Mouse (Mus musculus) heart, embryonic 11.5 days (tissue): ENCODE measurements at regions not wholly inside any gene's neighbourhood (a gene's known extent, or its start where the extent isn't known, plus 50 kb on each side); places are given as distances from the start of the nearest gene placed in this dataset.
"Not testable (repeated sequence)": the region's sequence is repeated elsewhere in the genome, so short reads cannot be mapped to it uniquely, and the experiment has no call there.

Experiments used
- ATAC-seq: fragments of 200-750 bp; cut with Nextera tagmentation; replicated peaks from 2 replicates; pipeline ENCODE4 v1.8.0; 2017; ENCODE audit warnings: moderate library complexity; ENCODE audit not compliant: insufficient number of reproducible peaks, low FRiP score, low TSS enrichment
- H3K27ac ChIP-seq: fragments of 300-500 bp; sonication (generic); 2 replicates; pipeline ENCODE4 v1.5.1; 2014; ENCODE audit warnings: mild to moderate bottlenecking, low read depth, low read length
- H3K27me3 ChIP-seq: fragments of 300-500 bp; sonication (generic); 2 replicates; pipeline ENCODE4 v1.6.1; 2014; ENCODE audit warnings: mild to moderate bottlenecking, low read length, mixed read lengths; ENCODE audit not compliant: control insufficient read depth, insufficient read depth
- H3K36me3 ChIP-seq: fragments of 300-500 bp; sonication (generic); 2 replicates; pipeline ENCODE4 v1.6.1; 2014; ENCODE audit warnings: mild to moderate bottlenecking, low read length, moderate library complexity, mixed read lengths; ENCODE audit not compliant: control insufficient read depth, insufficient read depth
- H3K4me1 ChIP-seq: fragments of 300-500 bp; sonication (generic); 2 replicates; pipeline ENCODE4 v1.6.1; 2014; ENCODE audit warnings: low read length; ENCODE audit not compliant: control insufficient read depth, insufficient read depth
- H3K4me2 ChIP-seq: fragments of 300-500 bp; sonication (generic); 2 replicates; pipeline ENCODE4 v1.6.1; 2014; ENCODE audit warnings: mild to moderate bottlenecking, moderate library complexity
- H3K4me3 ChIP-seq: fragments of 300-500 bp; sonication (generic); 2 replicates; pipeline ENCODE4 v1.5.1; 2014; ENCODE audit warnings: low read depth, low read length
- H3K9ac ChIP-seq: fragments of 300-500 bp; sonication (generic); 2 replicates; pipeline ENCODE4 v1.6.1; 2014; ENCODE audit warnings: mild to moderate bottlenecking, low read depth, low read length, moderate library complexity
- H3K9me3 ChIP-seq: fragments of 300-500 bp; sonication (generic); replicated peaks from 2 replicates; pipeline ENCODE4 v1.6.1; 2016; ENCODE audit warnings: low read length; ENCODE audit not compliant: control insufficient read depth
- WGBS: fragments of 180-500 bp; shearing (Covaris S2); extraction: QIAGEN DNeasy Blood & Tissue Kit; methylation state at CpG from one replicate; pipeline ENCODE4 v1.1.7; 2014; ENCODE audit not compliant: insufficient replicate concordance; 5-methylcytosine and 5-hydroxymethylcytosine counted together

DNA sequence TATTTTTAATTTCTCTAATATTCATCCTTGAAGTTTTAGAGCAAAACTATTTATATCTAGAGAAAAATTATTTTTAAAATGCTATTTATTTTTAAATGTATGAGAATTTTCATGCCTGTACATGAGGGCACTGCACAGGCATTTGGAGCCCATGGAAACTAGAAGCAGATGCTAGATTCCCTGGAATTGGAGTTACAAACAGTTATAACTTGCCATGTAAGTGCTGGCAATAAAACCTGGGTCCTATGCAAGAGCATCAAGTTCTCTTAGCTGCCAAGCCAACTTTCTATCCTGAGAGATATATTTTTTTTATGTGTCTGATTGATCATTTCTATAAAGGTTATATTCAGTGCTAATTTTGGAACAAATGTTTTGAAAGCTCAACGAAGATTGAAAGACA lies 189.7 kb upstream of the St8sia4 start:
- 71% methylated on average over 1 of the region's 1 CpGs for WGBS
- H3K27me3 ChIP-seq = no peaks in the 10 kb centered on the region
- no peak for ATAC-seq
- no peaks in the 10 kb centered on the region for H3K9me3 ChIP-seq
- no peaks in the 10 kb centered on the region for H3K36me3 ChIP-seq
- H3K9ac ChIP-seq = no peak overlapping the region
- H3K4me2 ChIP-seq = no peak overlapping the region
- no peak overlapping the region for H3K4me3 ChIP-seq
- no peaks in the 10 kb centered on the region for H3K4me1 ChIP-seq
- H3K27ac ChIP-seq = no peak overlapping the region

DNA sequence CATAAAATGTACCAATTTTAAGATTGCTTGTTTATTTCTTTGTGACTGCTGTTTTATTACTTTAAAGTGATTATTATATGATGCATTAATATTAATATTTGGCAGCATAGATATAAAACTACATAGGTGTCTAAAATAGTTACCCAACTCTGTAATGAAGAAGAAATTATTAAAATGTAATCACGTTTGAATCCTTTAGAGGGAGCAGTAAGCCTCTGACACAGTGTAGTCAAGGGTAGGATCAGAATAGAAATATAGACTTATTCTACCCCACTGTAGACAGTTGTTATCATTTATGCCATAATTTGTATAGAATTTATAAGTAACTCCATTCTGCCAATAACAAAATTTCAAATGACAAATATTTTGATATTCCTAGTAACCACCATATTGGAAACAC lies 167.3 kb upstream of the St8sia4 start:
- Histone ChIP-seq H3K4me3 (no peak overlapping the region), H3K27me3 (no peaks in the 10 kb centered on the region), H3K9ac (no peak overlapping the region), H3K4me1 (no peaks in the 10 kb centered on the region), H3K4me2 (no peak overlapping the region), H3K36me3 (no peaks in the 10 kb centered on the region), H3K9me3 (no peaks in the 10 kb centered on the region), H3K27ac (no peak overlapping the region)
- 60% methylated on average over 1 of the region's 1 CpGs for WGBS
- no peak for ATAC-seq

DNA sequence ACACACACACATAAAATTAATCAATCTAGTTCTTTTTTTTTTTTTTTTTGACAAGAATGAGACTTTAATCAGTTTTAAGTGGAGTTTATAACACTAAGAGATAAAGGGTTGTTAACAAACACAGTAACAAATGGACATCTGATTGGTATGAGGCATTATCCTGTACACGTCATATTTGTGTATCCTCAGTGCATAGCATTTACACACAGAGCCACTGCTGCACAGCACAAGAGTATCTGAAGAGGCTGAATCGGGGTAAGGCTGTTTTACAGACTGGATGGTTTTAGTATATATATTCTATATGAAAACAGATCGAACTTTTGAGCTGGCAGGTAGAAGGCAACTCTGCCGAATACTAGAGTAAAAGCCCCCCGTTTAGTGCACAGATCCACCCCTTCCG lies 163.3 kb upstream of the St8sia4 start:
- not testable (repeated sequence) for H3K27ac ChIP-seq, H3K4me2 ChIP-seq, H3K9me3 ChIP-seq, H3K9ac ChIP-seq, H3K4me1 ChIP-seq, H3K27me3 ChIP-seq, H3K36me3 ChIP-seq, H3K4me3 ChIP-seq
- ATAC-seq = 0 out of 2 replicates have a peak, but pooled peaks have one; percentile 10
- no CpG with 5 or more reads among the region's 6 CpGs for WGBS
